Mouse (Mus musculus) left cerebral cortex, adult 8-10 months (tissue): ENCODE measurements around the gene Gm20388. TPM values are rescaled to one million over a fixed set of nuclear protein-coding genes. Genes with fewer than 3 reads are reported as not detected.
"Not testable (repeated sequence)": the region's sequence is repeated elsewhere in the genome, so short reads cannot be mapped to it uniquely, and the experiment has no call there.

Experiments used
- DNase-seq, 2 experiments: peaks; one replicate each; pipeline ENCODE4 v3.0.0; 2022; ENCODE audit warnings: low spot score in 2 of 2
- total RNA-seq, 4 experiments: library from RNA; stranded (reverse); gene quantifications; 2 replicates each; pipeline ENCODE4 v1.2.4; 2022

The Gm20388 gene
- total RNA-seq, 4 experiments from 2014 or later: 10.4 to 20.8 (median 16.4) TPM

GRCm38 (mm10) chr8:123233300-123233699 lies 3322.7 kb downstream of the Gm20388 start:
- DNase-seq: no peak

DNA sequence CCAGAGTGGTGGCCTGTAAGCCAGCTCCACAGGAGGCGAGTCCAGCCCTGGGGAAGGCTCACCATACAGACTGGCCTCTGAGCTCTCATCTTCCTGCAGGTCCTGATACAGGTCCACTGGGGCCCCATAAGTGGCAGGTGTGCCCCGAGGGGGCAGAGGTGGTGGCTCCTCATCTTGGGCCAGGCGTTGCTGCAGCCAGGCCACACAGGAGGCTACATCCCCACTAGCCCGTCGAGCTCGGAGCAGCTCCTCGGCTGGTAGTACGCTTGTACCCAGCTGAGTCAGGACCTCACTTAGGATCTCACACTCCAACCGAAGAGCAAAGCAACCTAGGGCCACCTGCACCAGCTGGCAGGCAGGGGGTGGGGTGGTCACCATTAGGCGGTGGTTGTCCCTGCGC lies 3323.1 kb downstream of the Gm20388 start:
- DNase-seq: no peak

DNA sequence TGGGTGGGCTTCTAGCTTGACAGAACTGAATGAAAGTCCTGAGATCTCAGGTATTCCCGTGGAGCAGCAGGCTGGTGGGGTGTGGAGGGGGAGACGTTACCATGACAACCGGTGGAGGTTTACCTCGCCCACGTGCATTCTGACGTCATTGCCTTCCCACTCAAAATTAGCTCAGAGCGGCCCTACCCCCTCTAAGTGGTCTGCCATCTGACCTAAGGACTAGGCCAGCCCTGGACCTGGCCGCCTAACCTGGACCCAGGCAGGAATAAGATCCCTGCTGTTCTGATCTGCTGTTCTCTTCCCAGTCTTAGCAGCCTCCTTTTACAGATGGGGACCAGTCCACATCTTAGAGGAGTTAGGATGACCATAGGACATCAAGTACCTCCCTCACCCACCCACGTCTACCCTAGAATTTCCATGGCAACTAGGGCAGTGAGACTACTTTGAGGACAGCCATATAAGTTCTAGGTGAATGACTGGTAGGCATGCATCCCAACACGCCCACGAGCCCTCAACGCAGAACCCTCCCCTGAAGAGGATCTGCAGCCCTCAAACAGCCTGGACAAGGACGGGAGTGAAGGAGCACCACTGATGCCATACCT lies 3324.4 kb downstream of the Gm20388 start:
- DNase-seq: peak; percentile 74 to 87

DNA sequence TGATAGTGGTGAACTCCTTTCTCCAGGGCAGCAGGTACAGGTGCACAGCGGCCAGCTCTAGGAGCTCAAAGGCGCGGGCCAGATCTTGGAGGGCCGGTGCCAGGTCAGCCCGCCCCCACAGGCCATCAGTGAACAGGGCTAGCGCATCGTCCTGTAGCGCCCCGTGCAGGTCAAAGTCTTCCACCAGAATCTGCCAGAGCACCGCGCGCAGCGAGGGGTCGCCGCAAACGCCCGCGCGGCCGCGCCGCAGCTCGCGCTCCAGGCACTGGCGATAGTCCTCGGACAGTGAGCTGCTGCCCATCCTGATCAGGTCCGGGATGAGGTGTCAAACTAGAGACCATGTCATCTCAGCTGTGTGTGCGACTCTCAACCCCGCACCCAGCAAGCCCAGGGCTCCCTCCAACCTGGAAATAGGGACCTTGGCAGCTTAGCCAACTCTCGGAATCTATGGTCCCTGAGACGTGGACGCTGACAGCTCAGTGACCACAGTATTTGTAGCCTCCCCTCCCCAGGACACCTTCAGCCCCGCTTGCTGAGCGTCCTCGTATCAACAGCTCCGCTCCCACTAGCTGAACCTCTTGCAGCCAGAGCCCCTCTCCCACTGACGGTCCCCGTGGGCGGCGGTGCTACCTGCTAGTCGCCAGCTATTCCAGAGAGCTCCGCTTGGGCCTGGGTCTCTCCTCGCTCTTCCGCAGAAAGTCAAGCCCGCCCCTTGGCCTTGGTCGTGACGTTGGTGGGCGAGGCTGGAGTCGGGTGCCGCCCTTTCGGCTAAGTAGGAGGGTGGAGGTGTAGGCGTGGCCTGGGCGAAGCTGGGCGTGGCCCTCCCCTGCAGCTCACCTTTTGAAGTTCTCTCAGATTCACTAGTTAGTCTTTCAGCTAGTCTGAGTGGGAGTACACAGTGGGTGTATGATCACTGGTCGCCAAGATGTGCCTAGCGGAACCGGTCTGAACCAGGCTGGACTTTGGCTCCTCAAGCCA lies 3325.2 kb downstream of the Gm20388 start, which contains the start of gene Spata2l:
Spata2l (minus strand) TSS at position 714 of the 978 bp plus-strand sequence.
- DNase-seq: peak; percentile 73 to 86

DNA sequence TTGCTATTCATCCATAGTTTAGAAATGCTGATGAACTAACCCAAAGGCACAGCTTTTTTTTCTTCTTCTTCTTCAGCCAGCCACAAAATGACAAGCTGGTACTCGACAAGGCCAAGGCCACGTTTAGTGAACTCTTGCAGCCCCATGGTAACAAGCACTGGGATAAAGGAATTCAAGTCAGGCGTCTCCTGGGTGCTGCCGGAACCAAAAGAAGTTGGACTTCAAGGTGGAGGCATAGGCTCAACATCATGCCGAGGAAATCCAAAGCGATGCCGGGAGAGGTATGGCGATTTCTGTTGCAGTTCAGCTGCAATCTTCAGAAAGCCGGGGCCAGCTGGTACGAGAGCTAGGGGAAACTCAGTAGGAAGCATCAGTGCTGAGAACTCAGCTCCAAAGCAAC lies 3328.8 kb downstream of the Gm20388 start:
- no peak for DNase-seq

GRCm38 (mm10) chr8:123242107-123242923 lies 3331.7 kb downstream of the Gm20388 start:
- DNase-seq: no peak

GRCm38 (mm10) chr8:123243053-123243452 lies 3332.4 kb downstream of the Gm20388 start:
- DNase-seq: no peak

DNA sequence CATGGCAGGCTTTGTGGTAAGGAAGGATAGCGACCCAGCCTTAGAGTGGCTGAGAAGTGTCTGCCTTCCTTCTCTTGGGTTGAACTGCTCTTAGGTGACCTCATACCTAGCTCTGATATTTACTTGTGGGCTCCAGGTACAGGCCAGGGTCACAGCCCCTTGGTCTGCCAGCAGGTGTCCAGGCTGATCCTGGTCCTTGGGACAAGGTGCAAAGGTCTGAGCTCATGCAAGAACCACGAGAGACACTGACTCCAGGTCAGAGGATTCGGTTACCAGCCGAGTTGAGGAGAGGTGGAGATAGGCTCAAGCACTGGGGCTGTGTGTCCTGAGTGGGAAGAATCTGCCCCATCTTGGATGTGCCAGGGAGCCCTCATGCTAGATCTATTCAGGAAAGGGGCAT lies 3333.7 kb downstream of the Gm20388 start:
- no peak for DNase-seq

- DNase-seq: no peak
These were observed 3334.9 kb downstream of the Gm20388 start for GRCm38 (mm10) chr8:123245543-123245942.

DNA sequence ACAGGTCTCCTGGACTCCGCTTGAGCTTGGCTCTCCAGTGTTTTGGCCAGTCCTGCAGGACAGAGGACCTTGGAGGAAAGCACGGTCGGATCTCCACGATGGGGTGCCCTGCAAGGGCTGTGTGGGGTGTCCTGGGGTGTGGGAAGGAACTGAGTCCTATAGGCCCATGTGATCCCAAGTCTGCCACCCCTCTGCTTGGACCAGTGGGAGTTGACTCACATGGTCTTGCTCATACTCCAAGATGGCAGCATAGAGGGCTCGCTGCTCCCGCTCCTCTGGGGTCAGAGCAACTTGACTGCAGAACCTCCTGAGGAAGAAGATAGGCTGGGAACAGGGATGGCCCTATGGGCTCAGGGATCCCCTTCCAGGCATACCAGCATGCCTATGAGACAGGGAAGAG lies 3337.1 kb downstream of the Gm20388 start:
- DNase-seq: no peak

DNA sequence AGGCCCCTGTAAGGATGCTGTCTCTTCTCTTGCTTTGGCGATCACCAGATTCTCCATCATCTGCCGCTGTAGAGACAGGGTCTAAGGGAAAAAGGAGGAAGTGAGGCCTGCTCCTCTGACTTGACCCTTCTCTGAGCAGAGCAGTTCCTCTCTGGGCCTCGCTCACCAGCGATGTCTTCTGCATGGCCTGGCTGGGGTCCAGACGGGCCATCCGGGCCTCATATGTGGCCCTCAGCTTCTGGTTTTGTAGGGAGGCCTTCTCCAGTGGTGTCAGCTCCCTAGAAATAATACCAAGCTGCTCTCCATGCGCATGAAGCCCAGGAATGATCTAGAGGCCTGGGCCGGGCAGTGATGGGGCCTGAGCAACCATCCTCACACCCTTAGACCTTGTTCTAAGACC lies 3338.0 kb downstream of the Gm20388 start:
- no peak for DNase-seq

DNA sequence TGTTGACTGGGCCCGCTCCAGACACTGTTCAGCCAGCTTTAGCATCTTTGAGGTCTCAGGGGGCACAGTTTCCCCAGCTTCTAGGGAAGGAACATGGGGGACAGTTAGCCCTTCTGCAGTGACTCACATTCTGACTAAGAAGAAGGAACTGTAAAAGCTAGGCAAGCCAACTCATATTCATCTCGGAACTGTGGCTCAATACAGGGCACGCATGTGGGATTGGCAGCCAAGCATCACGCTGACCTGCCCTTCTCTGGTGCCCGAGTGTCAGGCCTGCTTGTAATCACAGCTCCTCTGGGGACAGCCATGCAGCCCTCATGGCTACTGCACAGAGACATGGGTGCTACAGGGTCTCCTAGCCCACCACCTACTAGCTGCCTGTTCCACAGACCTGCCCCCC lies 3340.3 kb downstream of the Gm20388 start:
- DNase-seq: no peak

DNA sequence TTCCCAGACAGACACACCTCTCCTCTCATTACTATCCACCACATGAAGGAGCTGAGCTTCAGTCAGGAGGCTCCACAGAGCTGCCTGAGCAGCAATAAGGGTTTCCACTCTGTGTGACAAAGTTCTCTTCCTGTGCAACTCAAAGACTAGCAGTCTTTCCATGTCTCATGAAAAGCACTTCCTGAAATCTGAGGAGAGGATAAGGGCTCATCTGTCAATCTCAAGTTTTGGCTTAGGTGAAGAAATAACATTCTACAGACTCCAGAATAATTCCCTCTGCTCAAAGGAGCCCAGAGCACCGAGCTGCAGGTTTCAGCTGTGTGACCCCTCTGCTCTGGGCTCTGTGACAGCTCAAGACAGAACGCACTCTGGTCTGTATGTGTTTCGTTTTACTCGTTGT lies 3342.3 kb downstream of the Gm20388 start:
- DNase-seq: no peak

DNA sequence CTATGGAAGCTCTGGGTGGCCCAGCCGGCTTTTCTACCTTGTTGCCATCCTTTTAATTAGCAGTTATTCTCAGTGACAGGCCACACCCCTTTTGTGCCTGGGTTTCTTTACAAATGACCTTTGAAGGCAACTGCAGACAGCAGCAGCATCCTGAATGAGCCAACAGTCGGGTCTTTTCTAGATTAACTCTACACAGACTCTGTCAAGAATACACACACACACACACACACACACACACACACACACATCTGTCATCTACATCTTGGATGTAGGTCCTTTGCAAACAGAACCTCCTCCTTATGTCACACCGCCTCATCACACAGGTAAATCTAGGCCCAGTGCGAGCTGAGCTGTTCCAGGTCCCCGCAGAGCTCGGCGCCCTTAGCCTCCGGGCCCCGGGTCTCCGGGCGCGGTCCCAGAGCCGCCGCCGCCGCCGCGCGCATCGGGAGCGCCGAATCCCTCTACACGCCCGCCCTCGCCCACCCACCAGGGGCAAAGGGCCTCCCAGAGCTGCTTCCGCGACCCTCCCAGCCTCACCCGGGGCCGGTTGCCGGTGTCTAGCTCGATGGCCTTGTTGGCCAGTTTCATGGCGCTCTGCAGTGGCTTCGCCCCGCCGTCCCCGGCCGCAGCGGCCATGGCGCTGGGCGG lies 3342.9 kb downstream of the Gm20388 start:
- DNase-seq: no peak

DNA sequence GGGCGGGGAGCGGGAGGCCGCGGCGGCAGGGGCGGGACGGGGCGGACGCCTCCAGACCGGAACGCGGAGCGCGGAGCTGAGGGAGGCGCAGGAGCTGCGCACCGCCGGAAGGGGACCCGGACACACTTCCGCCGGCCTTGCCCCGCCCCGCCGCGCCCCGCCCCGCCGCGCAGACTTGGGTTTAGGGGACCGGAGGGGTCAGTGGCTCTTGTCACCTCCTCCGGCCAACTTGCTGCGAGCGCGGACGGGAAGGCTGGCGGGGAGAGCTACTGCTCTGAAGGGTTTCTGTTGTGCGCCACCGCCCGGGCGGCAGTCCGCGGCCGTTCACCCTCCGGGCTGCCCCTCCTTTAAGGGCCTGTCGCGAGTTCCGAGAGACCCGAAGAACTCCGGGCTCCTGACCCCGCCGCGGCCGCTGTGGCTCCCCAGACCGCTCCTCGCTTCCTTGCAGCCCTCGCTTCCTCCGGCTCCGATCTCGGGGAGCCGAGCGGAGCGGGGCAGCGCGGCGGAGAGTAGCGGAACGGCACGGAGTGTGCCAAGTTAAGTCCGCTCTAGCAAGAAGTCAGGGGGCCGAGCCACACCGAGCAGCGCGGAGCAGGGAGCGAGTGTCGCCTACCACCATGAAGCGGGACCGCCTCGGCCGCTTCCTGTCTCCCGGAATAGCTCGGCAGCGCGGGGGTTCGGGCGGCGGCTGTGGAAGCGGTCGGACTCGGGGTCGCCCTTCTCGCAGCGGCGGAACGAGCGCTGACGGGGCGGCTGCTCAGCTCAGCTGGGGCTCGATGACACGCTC lies 3343.7 kb downstream of the Gm20388 start, which contains the start of the genes Zfp276 and Vps9d1:
Zfp276 (plus strand) TSS at position 97 of the 787 bp plus-strand sequence.
Vps9d1 (minus strand) TSS at position 250 of the 787 bp plus-strand sequence.
- DNase-seq: peak; percentile 58 to 68

- no peak for DNase-seq
These were observed 3344.5 kb downstream of the Gm20388 start for GRCm38 (mm10) chr8:123255170-123255569.

- peak; percentile 24 to 81 for DNase-seq
These were observed 3346.5 kb downstream of the Gm20388 start for GRCm38 (mm10) chr8:123257114-123257513.

- DNase-seq: not testable (repeated sequence)
These were observed 3347.0 kb downstream of the Gm20388 start for GRCm38 (mm10) chr8:123257593-123257992.

- no peak for DNase-seq
These were observed 3357.4 kb downstream of the Gm20388 start for GRCm38 (mm10) chr8:123267926-123268656.
